Mouse (Mus musculus): Measurements from ENCODE around the gene Acad8. TPM values are rescaled to one million over a fixed set of nuclear protein-coding genes. Genes with fewer than 3 reads are reported as not detected.

Gene Acad8
- polyA plus RNA-seq (2015; fragmentation: Nextera tagmentation; extraction: Ambion mirVana), result 54.1 and 54.5 TPM in 2 replicates

DNA sequence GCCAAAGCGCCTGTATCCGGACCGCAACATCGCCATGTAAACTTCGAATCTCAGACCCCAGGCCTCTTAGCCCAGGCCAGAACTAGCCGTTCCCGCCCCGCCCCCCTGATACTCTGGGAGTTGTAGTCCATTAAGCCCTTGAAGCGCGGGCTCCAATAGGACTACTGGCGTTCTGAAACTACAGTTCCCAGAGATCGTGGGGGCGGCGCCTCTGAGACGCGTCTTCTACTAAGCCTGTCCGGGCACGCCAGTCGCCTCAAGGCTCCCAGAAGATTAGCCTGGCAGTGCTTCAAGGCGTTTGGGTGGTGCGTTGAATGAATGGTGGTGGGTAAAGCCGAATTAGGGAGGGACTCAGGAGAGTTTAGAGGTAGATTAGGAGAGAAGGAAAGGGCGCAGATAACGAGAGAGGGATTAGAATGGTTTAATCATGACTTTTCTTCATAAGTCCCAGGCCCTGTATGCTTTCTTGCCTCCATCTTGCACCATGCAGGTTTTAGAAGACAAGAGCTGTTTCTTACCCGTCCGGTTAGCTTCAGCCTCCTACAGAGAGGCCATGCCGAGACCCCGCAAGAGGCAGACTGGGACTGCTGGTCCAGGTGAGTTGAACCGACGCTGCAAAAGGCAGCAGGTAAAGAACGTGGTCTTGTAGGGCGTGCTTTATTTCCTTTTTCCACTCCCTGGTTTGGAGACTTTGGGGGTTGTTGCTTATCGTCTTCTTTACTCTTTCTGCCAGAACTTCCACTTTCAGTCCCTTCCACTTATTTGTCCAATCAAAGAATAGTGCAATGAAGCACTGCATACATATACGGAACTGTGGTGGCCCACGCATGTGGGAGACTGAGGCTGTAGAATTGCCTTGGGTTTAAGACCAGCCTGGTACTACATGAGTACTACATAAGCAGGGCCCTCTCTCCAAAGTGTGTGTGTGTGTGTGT, at the start of gene Acad8, which contains the start of gene Thyn1:
Gene Acad8, minus strand, starts transcription at position 106 of the 935 bp plus-strand sequence.
Gene Thyn1, plus strand, starts transcription at position 250 of the 935 bp plus-strand sequence.
- Histone ChIP-seq H3K27ac (peak within 1 kb of the TSS; percentile 88), H3K9me3 (no peaks in the 10 kb centered on the region), H3K4me2 (peak within 1 kb of the TSS; percentile 75), H3K4me1 (peaks cover 27% of the 10 kb centered on the region), H3K36me3 (peaks cover 21% of the 10 kb centered on the region), H3K27me3 (no peaks in the 10 kb centered on the region), H3K4me3 (peak within 1 kb of the TSS; percentile 76), H3K9ac (peak within 1 kb of the TSS; percentile 91)
- 1% methylated on average over 35 of the region's 35 CpGs for WGBS
- peak; percentile 99 for ATAC-seq (ENCODE audit: insufficient number of reproducible peaks, insufficient read depth, low FRiP score, low TSS enrichment, low read depth)

DNA sequence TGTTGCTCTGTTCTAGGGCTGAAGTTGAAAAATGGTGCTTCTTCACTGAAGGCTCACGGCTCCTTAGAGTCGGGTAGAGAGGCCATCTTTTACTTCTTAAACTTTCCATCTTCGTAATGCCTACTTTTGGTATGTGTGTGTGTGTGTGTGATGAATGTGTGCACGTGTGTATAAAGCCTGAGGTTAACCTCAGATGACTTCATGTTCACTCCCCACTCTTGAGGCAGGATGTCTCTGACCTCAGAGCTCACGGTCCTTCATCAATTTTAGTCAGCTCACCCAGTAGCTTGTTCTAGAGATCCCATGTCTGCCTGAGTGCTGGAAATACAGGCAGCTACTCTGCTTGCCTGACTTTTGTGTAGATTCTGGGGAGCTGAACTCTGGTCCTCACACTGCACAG, 44.5 kb upstream of the Acad8 start:
- no peak for ATAC-seq (ENCODE audit: insufficient number of reproducible peaks, insufficient read depth, low FRiP score, low TSS enrichment, low read depth)
- Histone ChIP-seq H3K27ac (no peak overlapping the region), H3K27me3 (no peaks in the 10 kb centered on the region), H3K4me3 (no peak overlapping the region), H3K36me3 (peaks cover 87% of the 10 kb centered on the region), H3K4me1 (no peaks in the 10 kb centered on the region), H3K4me2 (no peak overlapping the region), H3K9me3 (no peaks in the 10 kb centered on the region), H3K9ac (no peak overlapping the region)
- WGBS, result 88% methylated on average over 5 of the region's 5 CpGs

DNA sequence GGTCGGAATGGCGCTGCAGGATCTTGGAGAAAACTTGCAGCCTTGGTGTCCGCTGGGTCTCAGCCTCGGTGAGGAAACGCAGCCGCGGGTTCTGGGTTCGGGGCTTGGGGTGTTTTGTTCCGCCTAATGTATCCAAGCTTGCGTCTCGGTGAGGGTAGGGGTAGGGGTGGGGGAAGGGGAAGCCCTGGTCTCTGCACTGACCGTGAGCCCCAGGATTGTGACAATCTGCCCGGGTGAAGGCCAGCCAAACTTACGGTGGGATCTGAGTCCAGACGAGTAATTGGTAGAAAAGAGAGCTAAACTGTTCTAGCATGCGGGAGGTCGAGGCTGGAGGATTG, 31.4 kb upstream of the Acad8 start:
- no peaks in the 10 kb centered on the region for H3K36me3 ChIP-seq
- peaks cover 43% of the 10 kb centered on the region for H3K4me1 ChIP-seq
- H3K4me2 ChIP-seq, result peak overlapping the region; percentile 91
- H3K27ac ChIP-seq, result peak overlapping the region; percentile 90
- H3K9ac ChIP-seq, result peak overlapping the region; percentile 97
- no peaks in the 10 kb centered on the region for H3K27me3 ChIP-seq
- peak overlapping the region; percentile 98 for H3K4me3 ChIP-seq
- H3K9me3 ChIP-seq, result no peaks in the 10 kb centered on the region
- ATAC-seq (ENCODE audit: insufficient number of reproducible peaks, insufficient read depth, low FRiP score, low TSS enrichment, low read depth), result 0 out of 2 replicates have a peak, but pooled peaks have one; percentile 5
- WGBS, result under 1% methylated on average over 17 of the region's 17 CpGs

DNA sequence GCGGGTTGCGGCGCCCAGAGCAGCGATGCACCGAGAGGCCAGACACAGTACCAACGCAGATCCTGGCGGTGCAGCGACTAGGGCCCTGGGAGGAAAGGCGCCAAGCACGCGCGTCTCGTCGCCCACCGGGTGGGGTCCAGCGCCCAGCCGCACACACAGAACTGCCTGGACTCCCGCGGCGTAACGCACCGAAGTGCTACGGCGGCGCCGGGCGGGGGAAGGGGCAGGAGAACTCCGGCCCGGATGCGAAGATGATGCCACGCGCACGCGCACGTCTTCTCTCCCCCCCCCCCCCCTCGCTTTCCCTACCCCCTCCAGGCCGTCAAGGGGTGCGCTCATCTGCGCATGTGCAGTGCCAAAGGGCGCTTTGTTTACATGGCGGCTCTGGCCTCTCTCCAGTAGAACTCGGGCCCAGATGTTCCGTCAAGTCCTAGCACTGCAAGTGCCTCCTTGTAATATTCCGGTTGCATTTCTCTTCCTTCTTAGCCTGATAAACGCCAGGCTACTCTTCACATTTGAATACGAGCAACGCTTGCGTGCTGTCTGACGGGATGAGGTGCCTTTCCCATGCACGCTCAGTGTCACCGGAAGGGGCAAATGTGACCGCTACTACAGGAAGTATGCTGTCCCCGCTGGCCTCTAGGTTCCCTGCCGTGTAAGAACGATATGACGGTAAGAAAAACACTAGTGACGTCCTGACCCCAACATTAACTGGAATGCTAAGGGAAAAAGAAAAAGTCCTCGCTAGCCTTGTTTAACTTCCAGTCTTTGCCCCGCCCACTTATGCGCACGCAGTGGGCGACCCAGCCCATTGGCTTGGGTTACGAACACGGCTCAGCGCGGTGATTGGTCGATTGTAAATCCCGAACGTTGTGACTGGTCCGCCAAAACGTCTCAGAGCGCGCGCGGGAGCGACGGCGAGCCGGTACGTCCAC, 30.7 kb upstream of the Acad8 start, which contains the start of the genes Vps26b and Ncapd3:
Gene Vps26b, minus strand, starts transcription at position 238 of the 935 bp plus-strand sequence.
Gene Ncapd3, plus strand, starts transcription at position 348 of the 935 bp plus-strand sequence.
- Histone ChIP-seq H3K4me2 (peak within 1 kb of the TSS; percentile 91), H3K9me3 (no peaks in the 10 kb centered on the region), H3K9ac (peak within 1 kb of the TSS; percentile 97), H3K36me3 (no peaks in the 10 kb centered on the region), H3K4me1 (peaks cover 43% of the 10 kb centered on the region), H3K27ac (peak within 1 kb of the TSS; percentile 91), H3K27me3 (no peaks in the 10 kb centered on the region), H3K4me3 (peak within 1 kb of the TSS; percentile 98)
- WGBS, result under 1% methylated on average over 68 of the region's 80 CpGs
- ATAC-seq (ENCODE audit: insufficient number of reproducible peaks, insufficient read depth, low FRiP score, low TSS enrichment, low read depth), result peak; percentile 92

DNA sequence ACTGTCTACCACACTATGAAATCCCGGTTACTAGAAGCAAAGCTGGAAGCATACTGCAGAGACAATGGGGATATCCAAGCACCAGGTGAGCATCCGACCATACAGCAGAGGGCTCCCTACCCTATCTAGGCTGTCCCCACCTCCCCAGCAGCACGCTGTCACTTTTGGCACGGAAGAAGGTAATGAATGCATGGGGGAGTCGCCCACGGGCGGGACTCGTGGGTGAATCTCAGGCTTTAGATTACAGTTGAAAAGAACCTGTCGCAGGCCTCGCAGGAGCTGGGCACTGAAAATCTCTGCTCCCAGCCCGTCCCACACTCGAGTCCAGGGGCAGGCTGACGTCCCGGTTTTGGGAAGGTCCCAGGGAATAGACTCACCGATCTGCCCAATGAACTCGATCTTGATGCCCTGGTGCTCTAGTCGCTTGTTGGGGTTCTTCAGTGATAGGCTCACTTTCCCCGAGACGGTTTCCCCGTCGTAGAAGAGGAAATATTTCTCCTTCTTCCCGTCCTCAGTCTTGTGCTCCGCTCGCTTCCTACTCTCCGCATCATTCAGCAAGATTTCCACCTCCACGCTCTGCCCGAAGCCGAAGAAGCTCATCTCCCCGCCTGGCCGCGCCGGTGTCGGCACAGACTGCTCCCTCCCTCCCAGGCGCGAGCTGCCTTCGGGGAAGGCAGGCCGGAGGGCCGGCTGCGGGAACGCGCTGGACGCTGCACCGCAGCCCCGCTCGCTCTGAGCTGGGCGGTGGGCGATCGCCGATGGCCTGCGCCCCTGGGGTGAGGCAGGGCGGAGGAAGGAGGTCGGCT, 29.9 kb upstream of the Acad8 start:
- Histone ChIP-seq H3K27me3 (no peaks in the 10 kb centered on the region), H3K9ac (peak overlapping the region; percentile 97), H3K4me2 (peak overlapping the region; percentile 91), H3K27ac (peak overlapping the region; percentile 91), H3K9me3 (no peaks in the 10 kb centered on the region), H3K36me3 (peaks cover 3% of the 10 kb centered on the region; the same call in 1 of the 2 replicates), H3K4me1 (peaks cover 43% of the 10 kb centered on the region), H3K4me3 (peak overlapping the region; percentile 98)
- ATAC-seq (ENCODE audit: insufficient number of reproducible peaks, insufficient read depth, low FRiP score, low TSS enrichment, low read depth), result peak; percentile 10
- WGBS, result under 1% methylated on average over 52 of the region's 52 CpGs

DNA sequence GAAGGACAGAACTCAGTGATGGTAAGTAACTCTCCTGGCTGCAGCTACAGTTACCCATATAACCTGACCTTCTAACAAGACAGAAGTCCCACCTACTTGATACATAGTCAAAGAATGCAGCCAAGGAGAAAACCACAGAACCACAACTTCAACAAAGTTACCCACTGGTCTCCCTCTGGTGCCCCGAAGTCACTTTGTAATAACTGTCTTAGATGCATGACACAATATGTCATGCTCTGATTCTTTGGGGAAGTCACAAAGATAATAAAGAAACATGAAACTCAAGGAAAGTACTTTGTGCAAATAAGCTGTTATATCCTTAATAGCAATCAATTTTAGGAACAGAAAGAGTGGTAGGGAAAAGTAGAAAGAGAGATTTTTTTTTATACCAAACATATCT, 27.3 kb upstream of the Acad8 start:
- no peak for ATAC-seq (ENCODE audit: insufficient number of reproducible peaks, insufficient read depth, low FRiP score, low TSS enrichment, low read depth)
- Histone ChIP-seq H3K9ac (no peak overlapping the region), H3K27ac (no peak overlapping the region), H3K4me3 (no peak overlapping the region), H3K27me3 (no peaks in the 10 kb centered on the region), H3K4me2 (peak overlapping the region; percentile 91), H3K4me1 (peaks cover 35% of the 10 kb centered on the region), H3K9me3 (no peaks in the 10 kb centered on the region), H3K36me3 (peaks cover 5% of the 10 kb centered on the region; the same call in 1 of the 2 replicates)
- 60% methylated on average over 1 of the region's 1 CpGs for WGBS

DNA sequence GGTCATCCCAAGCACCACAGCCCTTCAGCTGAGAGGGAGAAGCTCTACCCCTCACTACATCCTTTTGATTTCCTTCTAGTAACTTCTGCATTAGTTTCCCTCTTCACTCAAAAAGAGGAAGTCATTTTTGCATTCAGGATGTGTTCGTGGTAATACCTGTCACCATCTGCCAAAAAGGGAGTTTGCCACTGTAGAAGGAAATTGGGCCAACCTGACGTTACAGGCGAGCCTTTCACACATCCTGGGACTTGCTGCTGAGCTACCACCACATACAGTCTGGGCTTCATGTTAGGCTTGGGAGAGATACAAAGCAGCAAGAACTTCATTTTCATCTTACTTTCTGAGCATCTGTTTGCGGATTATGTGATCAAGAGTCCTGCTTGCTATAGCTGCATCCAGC, 24.3 kb upstream of the Acad8 start:
- H3K4me1 ChIP-seq, result peaks cover 25% of the 10 kb centered on the region
- H3K4me2 ChIP-seq, result no peak overlapping the region
- peaks cover 23% of the 10 kb centered on the region for H3K36me3 ChIP-seq
- H3K9ac ChIP-seq, result no peak overlapping the region
- H3K27me3 ChIP-seq, result no peaks in the 10 kb centered on the region
- no peak overlapping the region for H3K27ac ChIP-seq
- H3K9me3 ChIP-seq, result no peaks in the 10 kb centered on the region
- H3K4me3 ChIP-seq, result no peak overlapping the region
- 89% methylated on average over 4 of the region's 4 CpGs for WGBS
- ATAC-seq (ENCODE audit: insufficient number of reproducible peaks, insufficient read depth, low FRiP score, low TSS enrichment, low read depth), result no peak

DNA sequence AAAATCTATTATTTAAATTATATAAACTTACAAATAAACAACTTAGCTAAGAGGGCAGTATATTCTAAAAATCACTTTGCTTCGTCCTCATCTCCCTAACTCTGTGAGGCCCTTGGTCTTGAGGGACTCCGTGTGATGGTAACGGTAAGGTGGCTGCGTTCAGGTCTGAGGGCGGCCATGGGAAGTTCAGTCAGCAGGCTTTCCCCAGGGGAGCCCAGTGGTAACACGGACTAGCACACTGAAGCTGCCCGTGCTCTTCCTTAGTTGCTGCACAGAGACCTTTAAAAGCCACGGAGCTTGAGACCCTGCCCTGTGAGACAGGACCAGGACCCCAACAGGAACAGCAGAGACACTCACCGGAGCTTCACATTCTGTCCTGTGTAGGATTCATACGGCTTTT, 19.6 kb upstream of the Acad8 start:
- H3K36me3 ChIP-seq, result peaks cover 64% of the 10 kb centered on the region

DNA sequence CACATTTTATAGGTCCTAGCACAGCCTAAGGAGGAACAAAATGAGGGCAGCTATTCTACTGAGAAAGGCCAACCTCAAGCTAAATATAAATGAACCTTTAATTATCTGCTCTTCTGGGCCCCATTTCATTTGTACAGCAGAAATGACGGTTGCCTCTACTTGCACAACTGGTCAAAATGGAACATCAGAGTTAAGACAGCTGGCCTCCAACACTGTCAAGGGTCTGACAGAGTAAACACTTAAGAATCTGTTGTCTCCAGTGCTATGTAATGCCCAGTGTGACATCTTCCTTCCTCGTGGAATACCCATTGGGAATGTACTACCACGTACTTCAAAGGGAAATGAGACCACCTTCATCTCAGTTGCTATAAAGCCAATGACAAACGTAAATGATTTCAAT, 12.2 kb upstream of the Acad8 start:
- Histone ChIP-seq H3K36me3 (peaks cover 98% of the 10 kb centered on the region), H3K27ac (no peak overlapping the region), H3K9me3 (no peaks in the 10 kb centered on the region), H3K9ac (no peak overlapping the region), H3K4me1 (no peaks in the 10 kb centered on the region), H3K4me2 (no peak overlapping the region), H3K4me3 (no peak overlapping the region), H3K27me3 (no peaks in the 10 kb centered on the region)
- 91% methylated on average over 4 of the region's 4 CpGs for WGBS
- ATAC-seq (ENCODE audit: insufficient number of reproducible peaks, insufficient read depth, low FRiP score, low TSS enrichment, low read depth), result no peak

More for the DNA sequence above, 19.6 kb upstream of the Acad8 start:
- no peak overlapping the region for H3K27ac ChIP-seq
- H3K4me1 ChIP-seq, result no peaks in the 10 kb centered on the region
- no peak for ATAC-seq (ENCODE audit: insufficient number of reproducible peaks, insufficient read depth, low FRiP score, low TSS enrichment, low read depth)
- no peaks in the 10 kb centered on the region for H3K27me3 ChIP-seq
- no peak overlapping the region for H3K9ac ChIP-seq
- H3K9me3 ChIP-seq, result no peaks in the 10 kb centered on the region
- 90% methylated on average over 10 of the region's 10 CpGs for WGBS
- no peak overlapping the region for H3K4me3 ChIP-seq
- no peak overlapping the region for H3K4me2 ChIP-seq

DNA sequence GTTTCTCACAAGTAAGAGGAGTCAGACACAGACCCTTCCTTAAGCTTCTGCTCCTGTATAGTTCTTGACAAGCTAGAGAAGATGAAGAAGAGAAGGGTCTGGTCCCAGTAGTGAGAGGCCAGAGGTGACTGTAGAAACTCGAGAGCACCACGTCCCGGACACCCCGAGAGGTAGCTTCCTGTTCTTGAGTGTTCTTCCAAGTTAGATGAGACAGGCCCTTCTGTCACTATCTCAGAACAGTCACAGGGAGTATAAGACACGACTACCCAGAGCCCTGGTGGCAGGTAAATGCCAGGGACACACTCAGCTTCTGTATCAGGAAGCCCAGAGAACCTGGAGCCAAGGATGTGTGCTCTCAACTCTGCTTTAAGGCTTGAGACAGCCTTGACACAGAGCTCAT, 9.9 kb upstream of the Acad8 start:
- Histone ChIP-seq H3K4me1 (no peaks in the 10 kb centered on the region), H3K27ac (no peak overlapping the region), H3K36me3 (peaks cover 99% of the 10 kb centered on the region), H3K27me3 (no peaks in the 10 kb centered on the region), H3K9me3 (no peaks in the 10 kb centered on the region), H3K4me2 (no peak overlapping the region), H3K9ac (no peak overlapping the region), H3K4me3 (no peak overlapping the region)
- no peak for ATAC-seq (ENCODE audit: insufficient number of reproducible peaks, insufficient read depth, low FRiP score, low TSS enrichment, low read depth)
- 79% methylated on average over 5 of the region's 5 CpGs for WGBS

Data from embryonic facial prominence, embryonic 13.5 days (tissue).